Mouse (Mus musculus) forebrain, postnatal 0 days (tissue): Measurements from ENCODE around the gene Ugt1a7c. TPM values are rescaled to one million over a fixed set of nuclear protein-coding genes. Genes with fewer than 3 reads are reported as not detected.

Experiments used
- ATAC-seq: fragments of 200-750 bp; cut with Nextera tagmentation; 2 replicates; pipeline ENCODE4 v1.8.0; 2017; ENCODE audit warnings: mild to moderate bottlenecking, moderate library complexity
- DNase-seq: peaks from one replicate; pipeline ENCODE4 v3.0.0-alpha.2; 2015
- H3K27ac ChIP-seq: fragments of 300-500 bp; sonication (generic); 2 replicates; pipeline ENCODE4 v1.5.1; 2014; ENCODE audit warnings: low read depth, mild to moderate bottlenecking, antibody characterized with exemption, low read length, moderate library complexity, mixed read lengths
- H3K27me3 ChIP-seq: fragments of 300-500 bp; sonication (generic); 2 replicates; pipeline ENCODE4 v1.6.1; 2014; ENCODE audit warnings: mild to moderate bottlenecking, low read length, mixed read lengths; ENCODE audit not compliant: insufficient read depth
- H3K36me3 ChIP-seq: fragments of 300-500 bp; sonication (generic); 2 replicates; pipeline ENCODE4 v1.6.1; 2014; ENCODE audit warnings: mild to moderate bottlenecking, moderate library complexity; ENCODE audit not compliant: insufficient read depth
- H3K4me1 ChIP-seq: fragments of 300-500 bp; sonication (generic); 2 replicates; pipeline ENCODE4 v1.6.1; 2014; ENCODE audit warnings: antibody characterized with exemption; ENCODE audit not compliant: insufficient read depth
- H3K4me2 ChIP-seq: fragments of 300-500 bp; sonication (generic); 2 replicates; pipeline ENCODE4 v1.6.1; 2014; ENCODE audit warnings: low read depth, mild to moderate bottlenecking, moderate library complexity
- H3K4me3 ChIP-seq: fragments of 300-500 bp; sonication (generic); 2 replicates; pipeline ENCODE4 v1.5.1; 2014; ENCODE audit warnings: low read depth, low read length, mixed read lengths
- H3K9ac ChIP-seq: fragments of 300-500 bp; sonication (generic); 2 replicates; pipeline ENCODE4 v1.6.1; 2014; ENCODE audit warnings: mild to moderate bottlenecking
- H3K9me3 ChIP-seq: fragments of 300-500 bp; sonication (generic); 2 replicates; pipeline ENCODE4 v1.6.1; 2016; ENCODE audit warnings: low read length
- CTCF ChIP-seq: sonication (generic); IDR thresholded peaks from 2 replicates; pipeline ENCODE4 v1.5.1; 2016; ENCODE audit warnings: antibody characterized with exemption, control low read depth, low read depth
- WGBS: fragments of 180-500 bp; shearing (Covaris S2); extraction: QIAGEN DNeasy Blood & Tissue Kit; methylation state at CpG from one replicate; pipeline ENCODE4 v1.1.7; 2014; 5-methylcytosine and 5-hydroxymethylcytosine counted together
- polyA plus RNA-seq: library from polyadenylated mRNA; unstranded; fragments of >200 nt; fragmentation: Nextera tagmentation; extraction: Ambion mirVana; gene quantifications from 2 replicates; pipeline ENCODE4 v1.2.1, GENCODE M21; 2015
- total RNA-seq: library from RNA; depleted of rRNA; stranded (reverse); fragments of >200 nt; gene quantifications from 2 replicates; pipeline ENCODE4 v1.2.3, GENCODE M21; 2014

Ugt1a7c gene
- total and polyA plus RNA-seq, 2 experiments from 2014 or later: 1.7 to 1.9 TPM

DNA sequence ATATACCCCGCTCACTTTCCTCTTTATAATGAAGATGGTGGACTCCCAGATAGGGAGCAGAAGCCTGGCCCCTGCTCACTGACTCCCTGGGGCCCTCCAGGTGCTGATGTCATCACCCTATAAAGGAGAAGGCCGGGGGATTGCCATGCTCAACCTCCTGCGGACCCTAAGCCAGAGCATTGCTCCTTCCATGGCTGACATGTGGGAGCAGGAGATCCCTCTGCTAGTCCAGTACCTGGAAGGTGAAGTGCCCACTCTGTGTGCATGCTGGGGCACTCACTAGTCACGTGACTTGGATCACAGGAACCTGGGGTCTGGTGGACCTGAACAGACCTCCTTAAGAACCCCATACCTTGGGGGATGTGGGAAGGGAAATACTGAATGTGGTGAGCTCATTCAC lies 145.7 kb downstream of the Ugt1a7c start:
- no peaks in the 10 kb centered on the region for H3K36me3 ChIP-seq
- ATAC-seq: no peak

DNA sequence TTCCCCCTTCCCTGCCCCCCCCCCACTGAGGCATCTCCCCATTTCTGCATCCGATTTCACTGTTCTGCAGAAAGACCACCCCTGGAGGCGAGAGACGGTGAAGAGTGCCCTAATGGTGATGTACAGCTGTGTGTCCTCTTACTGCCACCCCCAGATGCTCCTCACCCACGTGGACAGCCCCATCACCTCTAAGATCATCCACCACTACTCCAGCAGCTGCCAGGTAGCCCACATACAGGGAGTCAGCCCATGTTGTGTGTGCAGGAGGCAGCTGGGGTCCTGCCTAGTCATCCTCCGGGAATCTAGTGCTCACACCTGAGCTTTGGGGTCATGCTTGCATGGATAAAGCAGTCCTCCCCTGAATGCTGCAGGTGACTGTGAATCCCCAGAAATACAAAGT lies 149.0 kb downstream of the Ugt1a7c start:
- Histone ChIP-seq H3K27ac (no peak overlapping the region), H3K9ac (no peak overlapping the region), H3K9me3 (peaks cover 100% of the 10 kb centered on the region), H3K36me3 (no peaks in the 10 kb centered on the region), H3K4me2 (no peak overlapping the region), H3K27me3 (no peaks in the 10 kb centered on the region), H3K4me1 (no peaks in the 10 kb centered on the region), H3K4me3 (no peak overlapping the region)
- no peak for ATAC-seq
- DNase-seq: no peak
- no peak for TF ChIP-seq CTCF
- WGBS: 69% methylated on average over 5 of the region's 5 CpGs

More for the DNA sequence above, 145.7 kb downstream of the Ugt1a7c start:
- Histone ChIP-seq H3K4me2 (no peak overlapping the region), H3K9me3 (peaks cover 97% of the 10 kb centered on the region), H3K4me1 (no peaks in the 10 kb centered on the region), H3K9ac (no peak overlapping the region), H3K27me3 (no peaks in the 10 kb centered on the region), H3K27ac (no peak overlapping the region), H3K4me3 (no peak overlapping the region)
- DNase-seq: no peak
- 74% methylated on average over 4 of the region's 4 CpGs for WGBS
- TF ChIP-seq CTCF: no peak

DNA sequence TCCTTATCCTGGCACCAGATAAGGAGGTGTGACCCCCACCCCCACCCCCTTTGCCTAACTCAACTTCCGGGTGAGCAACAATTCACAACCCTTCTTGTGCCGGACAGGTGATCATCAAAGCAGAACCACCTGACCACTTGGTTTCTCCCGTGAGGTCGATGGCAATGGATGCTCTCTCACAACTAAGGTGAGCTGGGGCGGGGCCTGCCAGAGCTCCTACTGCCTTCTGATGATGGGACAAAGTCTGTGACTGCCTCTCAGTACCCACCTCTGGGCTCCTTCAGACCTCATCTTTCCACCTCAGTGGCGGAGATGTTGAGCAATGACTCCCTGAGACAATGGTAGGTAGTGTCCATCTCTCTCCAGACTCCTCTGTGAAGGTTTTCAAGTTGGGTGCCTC lies 151.0 kb downstream of the Ugt1a7c start:
- peaks cover 100% of the 10 kb centered on the region for H3K9me3 ChIP-seq
- H3K4me3 ChIP-seq: no peak overlapping the region
- no peak overlapping the region for H3K27ac ChIP-seq
- WGBS: 80% methylated on average over 6 of the region's 6 CpGs
- H3K4me2 ChIP-seq: no peak overlapping the region
- H3K9ac ChIP-seq: no peak overlapping the region
- no peaks in the 10 kb centered on the region for H3K27me3 ChIP-seq
- no peak for TF ChIP-seq CTCF
- no peaks in the 10 kb centered on the region for H3K36me3 ChIP-seq
- DNase-seq (no peak), ATAC-seq (no peak)
- H3K4me1 ChIP-seq: no peaks in the 10 kb centered on the region

DNA sequence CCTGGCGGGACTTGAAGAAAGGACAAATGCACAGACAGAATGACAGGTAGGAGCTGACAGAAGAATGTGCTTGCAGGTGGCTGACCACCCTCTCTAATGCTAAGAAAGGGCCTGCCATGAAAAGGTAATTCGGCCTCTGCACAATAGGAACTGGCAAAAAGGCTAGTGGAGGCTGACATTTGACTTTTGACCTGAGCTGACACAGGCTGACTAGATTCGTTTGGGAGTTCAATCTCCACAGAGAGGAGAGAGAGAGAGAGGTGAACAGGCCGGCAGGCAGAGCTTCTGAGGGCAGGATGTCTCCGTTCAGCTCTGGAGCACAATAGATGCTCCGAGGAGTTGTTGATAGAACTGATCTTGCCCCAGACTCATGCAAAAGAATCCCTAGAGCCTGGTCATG lies 151.5 kb downstream of the Ugt1a7c start:
- WGBS: 43% methylated on average over 6 of the region's 6 CpGs
- no peak for TF ChIP-seq CTCF
- Histone ChIP-seq H3K9ac (no peak overlapping the region), H3K9me3 (peaks cover 100% of the 10 kb centered on the region), H3K27ac (no peak overlapping the region), H3K36me3 (no peaks in the 10 kb centered on the region), H3K4me1 (no peaks in the 10 kb centered on the region), H3K4me3 (no peak overlapping the region), H3K4me2 (no peak overlapping the region), H3K27me3 (no peaks in the 10 kb centered on the region)
- ATAC-seq: no peak
- no peak for DNase-seq

DNA sequence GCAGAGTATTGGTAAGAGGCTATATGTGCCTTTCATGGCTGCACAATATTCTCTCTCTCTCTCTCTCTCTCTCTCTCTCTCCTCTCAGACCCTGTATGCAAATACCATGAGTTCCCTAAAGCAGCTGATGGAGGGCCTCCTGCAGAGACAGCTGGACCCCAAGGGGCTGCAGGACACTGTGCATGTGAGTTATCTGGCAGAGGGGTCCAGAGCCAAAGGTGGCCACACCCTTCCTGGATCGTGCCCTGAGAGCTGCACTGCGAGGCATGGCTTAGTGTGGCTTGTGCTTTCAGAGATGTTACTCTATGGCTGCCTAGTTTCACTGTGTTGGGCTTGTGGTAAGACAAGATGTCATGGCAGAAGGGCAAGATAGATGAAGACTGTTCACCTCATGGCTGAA lies 152.8 kb downstream of the Ugt1a7c start:
- no peaks in the 10 kb centered on the region for H3K27me3 ChIP-seq
- no peak for TF ChIP-seq CTCF
- H3K4me1 ChIP-seq: no peaks in the 10 kb centered on the region
- no peak for DNase-seq
- H3K9me3 ChIP-seq: peaks cover 96% of the 10 kb centered on the region
- no peaks in the 10 kb centered on the region for H3K36me3 ChIP-seq
- no peak for ATAC-seq
- no peak overlapping the region for H3K27ac ChIP-seq
- 46% methylated on average over 2 of the region's 2 CpGs for WGBS
- H3K4me2 ChIP-seq: no peak overlapping the region
- H3K9ac ChIP-seq: no peak overlapping the region
- H3K4me3 ChIP-seq: no peak overlapping the region

DNA sequence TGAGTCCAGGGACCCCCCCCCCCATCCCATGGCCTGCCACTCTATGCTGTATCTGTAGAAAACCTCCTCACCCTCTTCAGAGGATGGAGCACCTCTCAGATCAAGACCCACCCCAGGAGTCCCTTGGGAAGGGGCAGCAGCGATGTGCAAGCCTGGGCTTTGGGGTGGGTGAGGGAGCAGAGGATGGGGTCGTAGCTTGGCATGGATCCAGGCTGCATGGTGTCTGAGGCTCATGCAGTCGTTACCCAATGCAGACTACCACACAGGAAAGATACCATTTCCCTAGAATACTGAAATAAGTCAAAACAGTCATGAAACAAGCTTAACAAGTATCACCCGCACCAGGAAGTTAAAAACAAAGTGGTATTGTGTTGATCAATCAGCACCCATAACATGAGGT lies 153.8 kb downstream of the Ugt1a7c start:
- H3K27me3 ChIP-seq: no peaks in the 10 kb centered on the region
- ATAC-seq (no peak), DNase-seq (no peak)
- no peak overlapping the region for H3K9ac ChIP-seq
- no peak overlapping the region for H3K4me2 ChIP-seq
- H3K36me3 ChIP-seq: no peaks in the 10 kb centered on the region
- no peak overlapping the region for H3K27ac ChIP-seq
- 64% methylated on average over 4 of the region's 4 CpGs for WGBS
- no peak overlapping the region for H3K4me3 ChIP-seq
- H3K4me1 ChIP-seq: no peaks in the 10 kb centered on the region
- no peak for TF ChIP-seq CTCF
- peaks cover 96% of the 10 kb centered on the region for H3K9me3 ChIP-seq

DNA sequence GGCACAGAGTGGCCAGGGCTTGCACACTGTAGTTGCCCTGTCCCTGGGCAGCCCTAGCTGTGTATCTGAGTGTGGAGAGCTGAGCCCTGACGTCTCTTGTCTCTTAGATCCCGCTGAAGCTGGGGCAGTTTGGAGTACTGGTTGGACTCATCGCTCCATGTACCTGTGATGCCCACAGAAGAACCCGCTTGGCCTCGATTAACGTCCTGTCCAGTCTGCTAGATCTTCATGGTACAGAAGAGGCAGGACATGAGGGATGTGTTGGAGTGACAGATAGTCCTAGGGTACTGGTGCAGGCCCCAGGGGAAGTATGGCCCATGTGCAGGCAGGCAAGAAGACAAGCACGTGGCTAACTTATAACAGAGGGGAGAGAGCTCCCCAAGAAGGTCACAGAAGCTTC lies 154.7 kb downstream of the Ugt1a7c start:
- DNase-seq: no peak
- H3K4me1 ChIP-seq: no peaks in the 10 kb centered on the region
- 80% methylated on average over 7 of the region's 7 CpGs for WGBS
- H3K4me2 ChIP-seq: no peak overlapping the region
- H3K4me3 ChIP-seq: no peak overlapping the region
- ATAC-seq: no peak
- no peak overlapping the region for H3K9ac ChIP-seq
- no peak overlapping the region for H3K27ac ChIP-seq
- peaks cover 96% of the 10 kb centered on the region for H3K9me3 ChIP-seq
- no peak for TF ChIP-seq CTCF
- no peaks in the 10 kb centered on the region for H3K36me3 ChIP-seq
- no peaks in the 10 kb centered on the region for H3K27me3 ChIP-seq

DNA sequence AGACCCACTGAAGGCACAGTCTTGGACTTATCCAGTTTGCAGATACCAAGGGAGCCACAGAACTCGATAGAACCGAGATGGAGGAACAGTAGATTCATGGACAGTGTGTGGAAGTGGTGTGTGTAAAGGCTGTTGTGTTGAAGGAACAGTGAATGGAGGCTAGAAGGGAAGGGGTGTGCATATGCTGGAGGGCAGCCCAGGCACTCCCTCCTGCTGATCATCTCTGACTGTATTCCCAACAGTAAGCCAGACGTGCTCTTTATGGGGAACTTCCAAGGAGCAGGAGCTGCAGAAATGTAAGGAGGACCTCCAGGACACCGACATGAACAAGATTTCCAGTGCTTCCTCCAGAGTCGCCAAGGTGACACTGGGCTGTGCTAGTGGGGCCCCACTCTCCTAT lies 155.2 kb downstream of the Ugt1a7c start:
- H3K4me3 ChIP-seq: no peak overlapping the region
- no peaks in the 10 kb centered on the region for H3K36me3 ChIP-seq
- ATAC-seq: no peak
- no peak overlapping the region for H3K4me2 ChIP-seq
- no peaks in the 10 kb centered on the region for H3K27me3 ChIP-seq
- H3K9me3 ChIP-seq: peaks cover 96% of the 10 kb centered on the region
- WGBS: 83% methylated on average over 5 of the region's 5 CpGs
- no peak overlapping the region for H3K27ac ChIP-seq
- no peak for DNase-seq
- no peak for TF ChIP-seq CTCF
- no peak overlapping the region for H3K9ac ChIP-seq
- H3K4me1 ChIP-seq: no peaks in the 10 kb centered on the region
